Mouse (Mus musculus) left cerebral cortex, adult 18-20 months (tissue): ENCODE data around the gene Ush1c. TPM values are rescaled to one million over a fixed set of nuclear protein-coding genes. Genes with fewer than 3 reads are reported as not detected.
"Not testable (repeated sequence)": the region's sequence is repeated elsewhere in the genome, so short reads cannot be mapped to it uniquely, and the experiment has no call there.

Experiments
- DNase-seq, 2 experiments: peaks; one replicate each; pipeline ENCODE4 v3.0.0; 2021 to 2022; ENCODE audit warnings: low spot score in 2 of 2, mixed read lengths in 1 of 2
- total RNA-seq, 2 experiments: library from RNA; stranded (reverse); gene quantifications; 2 replicates each; pipeline ENCODE4 v1.2.3; 2021

Gene Ush1c
- total RNA-seq, 2 experiments from 2014 or later, result 0.28 TPM; not detected in 1

DNA sequence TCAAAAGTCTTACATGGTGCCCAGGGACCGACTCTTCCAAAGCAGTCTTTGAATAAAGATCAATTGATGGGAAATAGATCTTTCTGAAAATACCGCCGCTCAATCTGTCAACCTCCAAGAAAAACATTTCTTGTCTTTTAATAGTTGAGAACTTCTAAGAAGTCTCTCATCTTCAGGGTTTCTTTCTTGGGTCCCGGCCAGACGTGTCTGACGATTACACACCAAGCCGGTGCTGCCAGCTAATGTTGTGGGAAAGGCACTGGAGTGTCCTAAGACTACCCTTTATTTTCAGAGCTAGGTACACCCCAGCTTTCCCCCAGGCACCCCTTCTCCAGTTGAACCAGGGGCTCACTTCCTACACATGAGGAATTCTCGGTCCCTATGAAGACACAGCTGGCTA lies 30.2 kb downstream of the Ush1c start:
- no peak for DNase-seq

DNA sequence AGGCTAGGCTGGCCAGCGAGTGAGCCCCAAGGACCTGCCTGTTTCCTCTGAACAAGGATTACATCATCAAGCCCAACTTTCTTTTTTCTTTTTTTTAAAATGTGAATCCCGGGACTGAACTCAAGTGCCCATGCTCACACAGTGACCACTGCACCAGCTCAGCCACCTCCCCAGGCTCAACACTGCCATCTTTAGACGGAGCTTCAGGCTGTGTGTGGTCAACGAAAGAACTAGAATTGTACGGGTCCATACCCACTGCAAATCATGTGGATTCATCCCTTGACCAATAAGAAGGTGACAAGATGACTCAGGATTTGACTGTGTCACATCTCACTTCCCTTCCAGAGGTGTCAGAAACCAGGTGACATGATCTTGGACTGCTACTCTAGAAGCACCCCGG lies 33.5 kb downstream of the Ush1c start:
- DNase-seq, result no peak

DNA sequence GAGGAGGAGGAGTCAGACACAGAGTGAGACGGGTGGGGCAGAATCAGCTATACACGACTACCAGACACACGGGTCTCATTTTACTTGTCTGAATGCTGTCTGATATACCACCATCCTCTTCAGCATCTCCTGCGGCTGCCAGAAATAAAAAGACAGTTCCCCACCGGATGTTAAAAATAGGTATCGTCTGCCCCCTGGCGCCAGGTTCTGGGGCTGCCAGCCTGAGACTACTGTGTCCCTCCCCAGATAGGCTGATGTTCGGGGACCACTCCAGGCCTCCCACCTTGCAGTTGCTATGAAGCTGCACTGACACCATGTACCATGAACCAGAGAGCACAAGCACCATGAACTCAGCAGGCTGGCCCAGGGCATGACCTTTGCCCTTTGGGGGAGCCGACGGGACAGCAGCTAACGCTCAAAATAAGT lies 34.2 kb downstream of the Ush1c start:
- DNase-seq, result peak; percentile 57 to 65

DNA sequence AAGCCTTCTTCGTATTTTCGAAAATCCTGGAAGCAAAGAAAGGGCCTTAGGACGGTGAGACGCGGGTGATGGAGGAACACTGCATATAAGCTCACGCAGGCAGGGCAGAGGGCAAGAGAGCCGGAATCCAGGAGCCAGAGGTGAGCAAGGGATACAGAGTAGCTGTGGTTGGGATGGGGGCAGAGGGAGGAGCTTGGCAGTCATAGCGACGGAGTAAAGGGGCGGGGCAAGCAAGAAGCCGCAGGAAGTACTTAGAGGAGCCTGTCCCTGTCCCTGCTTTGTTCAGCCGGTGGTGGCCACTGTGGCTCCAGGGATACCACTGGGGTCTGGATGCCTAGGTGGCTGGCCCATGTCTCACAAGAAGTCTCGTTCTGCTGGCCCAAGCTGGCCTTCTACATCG lies 36.7 kb downstream of the Ush1c start:
- no peak for DNase-seq

DNA sequence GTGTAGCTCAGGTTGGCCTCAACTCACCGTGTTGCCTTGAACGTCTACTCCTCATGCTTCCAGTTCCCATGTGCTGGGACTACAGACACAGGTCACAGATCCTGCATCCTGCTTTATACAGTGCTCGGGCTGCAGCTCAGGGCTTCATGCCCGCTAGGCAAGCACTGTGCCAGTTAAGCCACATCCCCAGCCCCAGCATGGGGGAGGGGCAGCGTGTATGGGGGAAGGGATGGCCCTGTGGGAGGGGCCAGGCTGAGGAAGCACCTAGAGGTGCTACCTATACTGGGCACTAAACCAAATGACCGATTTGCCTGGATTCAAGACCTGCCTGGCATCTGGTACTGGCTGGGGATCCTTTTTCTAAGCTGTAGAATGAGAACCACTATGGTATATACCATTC lies 38.3 kb downstream of the Ush1c start:
- no peak for DNase-seq

DNA sequence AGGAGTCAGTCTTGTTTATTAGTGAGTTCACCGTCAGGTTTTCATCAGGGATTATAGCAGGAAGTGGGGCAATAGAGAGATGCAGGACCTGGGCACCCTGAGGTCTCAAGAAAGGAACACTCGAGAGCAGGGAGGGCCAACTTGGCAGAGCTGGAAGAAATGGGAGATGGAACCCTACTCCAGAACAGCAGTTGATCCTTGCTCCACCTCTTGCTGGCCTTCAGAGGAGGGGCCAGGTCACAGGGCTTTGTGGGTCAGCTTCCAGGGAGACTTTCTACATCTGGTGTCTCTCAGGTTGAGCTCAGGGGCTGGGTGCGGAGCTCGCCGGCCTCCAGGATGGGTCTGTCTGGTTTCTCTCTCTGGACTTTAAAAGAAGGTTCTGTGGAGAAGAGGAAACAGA lies 42.9 kb downstream of the Ush1c start:
- DNase-seq, result no peak

DNA sequence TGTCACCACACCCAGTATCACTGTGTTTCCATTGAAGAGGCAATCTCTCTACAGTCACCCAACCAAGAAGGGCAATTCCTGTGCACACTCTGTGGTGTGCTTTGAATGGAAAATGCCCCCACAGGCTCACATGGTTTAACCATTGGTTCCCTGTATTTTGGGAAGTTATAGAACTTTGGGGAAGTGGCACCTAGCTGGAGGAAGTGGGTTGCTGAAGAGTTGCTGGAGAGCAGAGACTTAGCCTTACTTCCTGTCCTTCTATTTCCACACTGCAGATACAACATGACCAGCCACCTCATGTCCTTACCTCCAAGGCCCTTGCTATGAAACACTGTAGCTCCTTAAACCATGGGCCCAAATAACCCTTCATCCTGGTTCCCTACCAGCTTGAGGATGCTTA lies 54.1 kb downstream of the Ush1c start:
- DNase-seq, result no peak

DNA sequence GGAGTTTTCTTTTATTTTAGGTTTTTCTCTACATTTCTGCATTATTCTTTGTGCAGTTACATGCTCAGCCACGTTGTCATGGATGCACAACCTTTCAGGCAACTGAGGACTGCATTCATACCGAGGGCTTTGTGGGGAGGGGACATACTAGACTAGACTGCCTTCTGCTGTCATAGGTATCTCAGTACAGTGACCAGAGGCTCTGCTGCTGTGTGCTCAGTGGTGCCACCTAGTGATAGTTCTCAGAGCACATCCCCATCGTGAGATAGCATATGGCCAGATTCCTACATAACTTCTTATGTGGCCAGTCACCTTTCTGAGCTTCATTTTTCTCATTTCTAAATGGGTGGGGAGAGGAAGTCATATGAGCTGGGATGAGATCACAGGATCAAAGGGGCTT lies 56.7 kb downstream of the Ush1c start:
- peak; percentile 62 to 66 for DNase-seq

DNA sequence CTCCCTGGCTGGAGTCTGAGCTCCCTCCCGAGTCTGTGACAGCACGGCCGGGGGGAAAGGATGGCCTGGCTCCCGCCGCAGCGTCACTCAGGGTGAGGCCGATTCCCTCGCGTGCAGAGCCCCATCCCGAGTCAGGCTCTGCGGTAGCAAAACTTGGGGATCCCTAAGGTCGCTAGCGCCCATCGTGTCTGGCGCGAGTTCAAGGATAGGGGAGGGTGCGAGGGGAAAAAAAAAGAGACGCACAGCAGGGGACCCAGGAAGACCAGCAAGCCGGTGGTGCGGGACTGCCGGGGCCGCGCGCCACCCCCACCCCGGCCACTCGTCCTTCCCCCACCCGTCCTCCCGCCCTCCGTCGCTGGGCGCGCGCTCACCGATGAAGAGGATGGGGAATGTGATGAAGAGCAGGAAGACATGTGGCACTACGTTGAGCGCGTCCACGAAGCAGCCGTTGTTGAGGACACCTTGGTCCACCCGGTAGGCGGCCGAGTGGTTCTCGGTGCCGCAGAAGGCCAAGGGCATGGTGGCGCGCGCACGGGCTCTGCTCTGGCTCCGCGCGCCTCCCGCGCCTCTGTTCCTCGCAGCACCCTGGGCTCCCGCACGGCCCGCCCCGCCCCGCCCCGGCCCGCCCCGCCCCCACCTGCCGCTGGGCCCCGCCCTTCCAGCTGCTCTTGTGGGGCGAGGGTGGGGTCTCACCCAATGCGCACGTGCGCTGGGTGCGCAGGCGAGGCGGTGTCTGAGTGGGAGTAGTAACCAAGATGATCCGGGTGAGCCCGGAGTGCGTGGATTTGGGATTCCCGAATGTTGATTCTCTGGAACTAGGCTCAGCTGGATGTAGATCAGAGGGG lies 58.6 kb downstream of the Ush1c start, which contains the start of gene Abcc8:
TSS of gene Abcc8 (minus strand) at position 603 of the 845 bp plus-strand sequence.
- DNase-seq, result peak; percentile 35 to 64

DNA sequence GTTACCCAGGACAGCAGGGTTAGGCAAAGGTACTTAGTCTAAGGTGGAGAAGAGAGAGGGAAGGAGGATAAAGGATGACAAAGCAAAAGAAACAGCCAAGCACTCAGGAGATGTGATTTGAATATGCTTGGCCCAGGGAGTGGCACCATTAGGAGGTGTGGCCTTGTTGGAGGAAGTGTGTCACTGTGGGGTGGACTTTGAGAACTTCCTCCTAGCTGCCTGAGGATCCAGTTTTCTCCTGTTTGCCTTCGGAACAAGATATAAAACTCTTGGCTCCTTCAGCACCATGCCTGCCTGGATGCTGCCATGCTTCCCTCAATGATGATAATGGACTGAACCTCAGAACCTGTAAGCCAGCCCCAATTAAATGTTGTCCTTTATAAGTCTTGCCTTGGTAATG lies 69.3 kb downstream of the Ush1c start:
- DNase-seq, result not testable (repeated sequence)

DNA sequence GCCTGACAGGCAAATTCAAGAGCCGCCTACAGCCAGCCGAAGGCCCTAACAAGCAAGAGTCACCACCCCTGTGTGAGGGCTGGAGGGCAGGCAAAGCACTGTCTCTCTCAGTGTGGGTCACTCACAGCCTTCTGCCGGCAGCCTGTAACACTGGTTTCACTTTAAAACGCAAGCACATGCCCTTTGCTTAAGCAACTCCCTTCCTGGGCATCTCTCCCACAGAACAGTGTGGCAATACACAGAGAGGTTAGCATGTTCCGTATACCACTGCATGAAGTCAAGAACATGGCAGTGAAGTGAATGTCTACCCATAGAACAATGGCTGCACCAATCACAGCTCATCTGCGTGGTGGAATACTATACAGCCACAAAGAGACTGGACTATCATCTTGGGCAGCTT lies 69.9 kb downstream of the Ush1c start:
- no peak for DNase-seq

DNA sequence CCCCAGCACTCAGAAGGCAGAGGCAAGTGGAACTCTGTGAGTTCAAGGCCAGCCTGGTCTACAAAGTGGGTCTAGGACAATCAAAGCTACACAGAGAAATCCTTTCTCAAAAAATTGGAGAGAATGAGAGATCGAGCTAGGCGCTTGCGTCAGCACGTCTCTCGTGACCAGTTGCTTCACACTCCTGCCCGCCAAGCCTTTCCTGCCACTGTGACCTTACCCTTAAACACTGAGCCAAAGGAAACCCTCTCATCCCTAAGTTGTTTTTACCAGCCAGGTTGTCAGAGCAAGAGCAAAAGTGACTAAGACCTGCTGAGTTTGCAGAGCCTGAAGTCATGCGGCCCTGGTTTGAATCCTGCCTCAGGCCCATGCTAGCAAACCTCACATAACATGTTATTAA lies 70.4 kb downstream of the Ush1c start:
- no peak for DNase-seq

DNA sequence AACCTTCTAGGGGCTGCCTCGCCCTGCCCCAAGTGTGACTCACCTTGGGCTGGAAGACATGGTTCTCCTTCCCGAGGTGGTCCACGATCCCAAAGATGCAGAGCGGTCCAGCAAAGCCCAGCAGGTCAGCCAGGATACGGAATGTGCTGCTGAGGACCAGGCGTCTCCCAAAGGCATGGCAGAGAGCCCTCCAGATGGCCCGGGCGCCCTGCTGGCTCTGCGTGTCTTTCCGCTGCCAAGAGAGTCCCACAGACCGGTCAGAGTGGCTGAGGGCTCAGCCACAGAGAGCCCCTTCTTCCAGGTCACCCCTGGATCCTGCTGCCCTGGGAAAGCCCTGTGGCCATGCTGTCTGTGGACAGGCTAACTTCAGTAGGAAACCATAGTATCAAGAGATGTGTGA lies 72.4 kb downstream of the Ush1c start:
- no peak for DNase-seq

DNA sequence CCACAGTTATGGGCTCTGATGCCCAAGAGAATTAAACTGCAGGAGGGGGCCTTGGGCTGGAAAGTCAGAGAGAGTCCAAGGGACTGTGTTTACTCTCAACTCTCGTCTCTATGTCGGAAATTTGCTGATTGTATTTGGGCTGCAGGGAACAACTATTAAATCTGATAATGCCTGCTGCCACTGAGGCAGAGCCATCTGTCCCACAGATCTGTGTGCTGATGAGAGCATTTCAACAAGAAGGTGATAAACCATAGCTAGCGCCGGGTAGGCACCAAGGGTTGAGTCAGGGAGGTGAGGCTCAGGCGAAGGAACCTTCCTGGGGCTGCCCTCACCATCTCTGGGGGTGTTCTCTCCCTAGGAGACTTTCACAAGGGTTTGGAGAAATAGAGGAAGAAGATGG lies 75.6 kb downstream of the Ush1c start:
- no peak for DNase-seq

DNA sequence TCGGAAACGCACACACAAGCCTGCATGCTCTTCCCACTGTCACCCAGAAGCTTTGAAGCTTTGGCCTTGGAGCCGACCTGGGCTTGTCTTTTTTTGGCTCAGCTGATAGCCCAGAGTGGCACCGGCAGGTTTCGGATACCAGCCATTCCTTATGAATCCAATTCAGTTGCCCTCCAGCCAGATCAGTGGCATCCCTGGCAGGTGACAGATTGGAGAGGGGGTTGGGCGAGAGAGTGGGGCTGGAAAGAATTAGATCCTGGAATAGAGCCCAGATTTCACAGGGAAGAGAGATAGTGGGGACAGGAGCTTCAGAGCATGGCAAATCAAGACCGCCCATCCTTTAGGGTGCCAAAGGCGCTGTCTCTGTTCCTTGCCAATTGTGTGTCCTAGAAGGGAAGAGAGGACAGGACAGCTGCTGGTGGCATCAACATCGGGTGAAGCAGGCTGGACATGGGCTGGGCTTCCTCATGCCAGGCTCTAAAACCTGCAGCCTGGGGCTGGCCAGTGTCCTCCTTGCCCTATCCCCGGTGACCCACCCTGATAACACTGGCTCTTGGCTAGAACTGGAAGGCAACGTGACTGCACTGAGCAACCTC lies 76.1 kb downstream of the Ush1c start:
- DNase-seq, result no peak

DNA sequence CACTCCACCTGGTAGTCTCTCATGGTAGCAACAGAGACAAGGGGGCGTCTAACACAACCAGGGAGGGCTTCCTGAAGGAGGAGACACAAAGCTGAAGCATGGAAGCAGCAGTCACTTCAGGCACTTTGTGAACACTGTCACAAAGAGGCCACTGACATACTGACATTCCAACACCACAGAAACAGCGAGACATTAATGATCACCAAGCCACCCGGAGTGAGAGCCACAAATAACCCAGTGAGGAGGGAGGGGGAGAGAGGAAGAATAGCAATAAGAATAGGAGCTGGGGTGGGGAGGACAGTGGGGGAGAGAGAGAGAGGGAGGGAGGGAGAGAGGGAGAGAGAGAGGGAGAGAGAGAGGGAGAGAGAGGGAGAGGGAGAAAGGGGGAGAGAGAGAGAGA lies 76.7 kb downstream of the Ush1c start:
- DNase-seq, result no peak

DNA sequence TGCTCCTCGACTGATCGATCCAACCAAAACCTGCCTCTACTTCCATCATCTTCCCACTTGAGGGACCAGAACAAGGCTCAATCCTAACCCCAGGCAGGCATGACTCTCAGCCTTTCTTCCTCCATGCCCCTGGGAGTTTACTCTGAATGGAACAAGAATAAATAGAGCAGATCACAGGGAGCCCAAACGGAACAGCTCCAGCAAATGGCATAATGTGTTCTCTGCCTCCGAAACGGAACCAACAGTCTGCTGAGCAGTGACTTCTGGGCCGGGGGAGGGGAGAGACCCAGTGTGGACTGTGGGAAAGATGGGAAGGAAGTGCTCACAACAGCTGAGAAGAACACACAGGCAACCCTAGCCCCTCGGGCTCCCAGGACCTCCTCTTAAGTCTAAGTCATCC lies 80.6 kb downstream of the Ush1c start:
- DNase-seq, result no peak

DNA sequence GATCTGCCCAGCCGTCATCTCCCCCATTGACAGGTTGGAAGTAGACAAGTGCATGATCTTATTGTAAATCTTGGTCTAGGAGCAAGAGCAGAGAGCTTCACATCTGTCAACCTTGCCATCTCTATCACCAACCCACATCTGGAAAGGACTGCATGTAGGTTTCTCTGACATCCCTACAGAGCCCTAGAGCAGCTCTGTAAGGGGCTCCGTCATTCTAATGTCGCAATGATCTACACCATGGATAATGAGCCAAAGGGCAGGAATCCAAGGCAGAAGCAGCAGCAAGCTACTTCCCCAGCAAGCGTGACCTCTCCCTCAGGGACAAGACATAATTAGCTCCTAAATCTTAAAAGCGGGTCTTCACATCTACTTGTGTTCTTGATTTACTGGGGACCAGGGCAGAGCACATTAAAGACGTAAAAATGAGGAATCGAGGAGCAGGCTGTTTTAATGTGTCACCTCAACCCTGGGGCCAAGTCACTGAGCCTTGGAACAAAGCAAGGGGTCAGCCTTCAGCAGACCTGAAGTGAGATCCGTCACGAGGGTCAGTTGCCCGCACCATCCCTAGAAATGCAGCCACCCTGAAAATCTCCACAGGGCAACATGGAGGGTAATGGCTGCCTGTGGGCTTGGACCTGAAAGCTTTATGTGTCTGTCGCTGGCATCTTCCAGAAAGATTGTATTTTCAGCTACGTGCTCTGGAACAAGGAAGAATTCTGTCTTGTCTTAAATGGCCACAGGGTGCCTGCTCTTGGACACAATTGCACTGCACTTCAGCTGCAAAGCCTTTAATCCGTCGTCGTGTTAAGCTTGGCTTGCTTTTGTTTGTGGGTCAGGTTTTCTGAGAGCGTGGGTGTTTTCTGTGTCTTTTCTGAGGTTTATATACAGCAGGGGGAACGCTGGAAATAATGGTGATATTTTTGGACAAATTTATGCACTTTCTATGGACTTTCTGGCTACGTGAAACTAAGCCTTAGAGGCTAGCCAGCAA lies 83.5 kb downstream of the Ush1c start:
- DNase-seq, result no peak

DNA sequence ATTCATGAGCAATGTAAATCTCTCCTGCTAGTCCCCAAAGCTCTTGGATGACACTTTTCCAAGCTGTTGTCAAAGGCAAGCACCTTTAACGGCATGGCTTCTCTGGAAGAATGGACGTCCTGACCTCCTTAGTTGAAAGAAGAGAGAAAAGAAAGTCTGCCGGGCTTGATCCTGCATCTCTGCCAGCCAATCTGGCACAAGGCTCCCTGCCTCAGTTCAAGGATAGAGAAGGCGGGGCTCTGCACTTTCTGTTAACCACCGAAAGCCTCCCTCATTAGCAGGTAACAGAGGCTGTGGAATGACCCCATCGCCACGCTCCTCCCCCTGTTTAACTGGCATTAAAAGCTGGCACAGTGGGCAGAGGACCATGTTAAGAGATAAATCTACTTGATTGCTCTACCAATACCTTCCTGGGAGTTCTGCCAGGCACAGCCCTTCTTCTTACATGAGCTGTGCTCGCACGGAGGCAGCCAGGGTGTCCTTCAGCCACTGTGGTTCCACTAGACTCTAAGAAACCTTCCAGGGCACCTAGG lies 85.4 kb downstream of the Ush1c start:
- DNase-seq, result no peak

DNA sequence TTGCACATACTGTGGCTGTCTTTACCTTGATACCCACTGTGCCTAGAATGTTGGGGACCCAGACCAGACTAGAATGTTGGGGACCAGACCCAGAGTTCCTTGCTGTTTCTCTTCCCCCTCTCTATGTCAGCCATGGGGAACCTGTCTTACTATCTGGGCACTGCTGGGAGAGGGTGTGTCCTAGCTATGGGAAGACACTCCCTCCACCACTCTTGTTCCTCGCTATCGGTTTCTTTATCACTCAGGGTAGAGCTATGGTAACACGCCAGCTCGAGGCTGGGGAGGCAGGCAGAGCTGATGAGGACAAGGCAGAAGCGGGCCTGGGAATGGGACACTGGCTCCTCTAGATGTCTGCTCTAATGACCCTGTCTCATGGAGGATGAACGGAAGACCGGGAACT lies 90.9 kb downstream of the Ush1c start:
- DNase-seq, result no peak

DNA sequence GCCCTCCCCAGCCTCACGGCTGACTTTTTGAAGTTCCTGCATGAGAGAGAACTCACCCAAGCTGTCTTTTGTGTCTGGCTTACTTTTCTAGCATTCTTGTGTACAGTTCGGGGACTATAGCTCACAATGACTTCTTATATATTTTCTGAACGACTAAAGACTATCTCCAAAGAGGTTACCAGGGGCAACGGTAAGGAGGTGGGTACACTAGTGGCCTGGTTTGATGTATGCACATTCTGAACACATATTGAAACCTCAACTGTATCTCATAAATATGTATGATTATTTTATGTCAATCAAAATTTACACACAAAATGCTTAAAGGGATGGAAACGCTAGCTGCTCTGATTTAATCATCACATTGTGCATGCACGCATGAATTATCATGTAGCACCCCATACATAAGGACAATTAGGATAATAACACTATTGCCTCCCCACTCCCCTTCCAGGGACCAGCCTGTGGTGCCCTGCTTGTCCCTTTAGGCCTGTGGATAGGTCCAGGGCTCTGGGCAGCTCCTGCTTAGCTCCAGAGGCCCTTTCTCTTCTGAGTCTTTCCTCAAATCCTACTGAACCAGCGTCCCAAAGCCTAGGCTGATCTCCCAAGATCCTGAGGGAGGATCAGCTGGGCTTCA lies 91.5 kb downstream of the Ush1c start:
- DNase-seq, result no peak
